Mouse (Mus musculus): ENCODE results near the gene Psg16.

GRCm38 (mm10) chr7:17056601-17057523 is 17.0 kb upstream of the Psg16 start:
- TF ChIP-seq CTCF (IDR thresholded peaks at IDR 0.05; ENCODE audit: insufficient read depth, low read depth, low read length) = no peak
- TF ChIP-seq POLR2A (IDR thresholded peaks at IDR 0.05; ENCODE audit: insufficient read depth, low read depth, low read length) = no peak

Measured in olfactory bulb, adult 2 months (tissue).